Mouse (Mus musculus): ENCODE data around the gene Jagn1. TPM values are rescaled to one million over a fixed set of nuclear protein-coding genes. Genes with fewer than 3 reads are reported as not detected.

Jagn1 gene
- polyA plus RNA-seq, 1 experiment from 2014 or later: 30.1 TPM

GRCm38 (mm10) chr6:113458635-113459034 is 16.3 kb downstream of the Jagn1 start:
- WGBS (ENCODE audit: insufficient replicate concordance): 54% methylated on average over 10 of the region's 10 CpGs
- Histone ChIP-seq H3K9ac (ENCODE audit: low read depth, low read length) (no peak overlapping the region), H3K4me1 (ENCODE audit: control insufficient read depth, low read depth, low read length) (no peaks in the 10 kb centered on the region), H3K9me3 (replicated peaks; ENCODE audit: control insufficient read depth, low read length) (no peaks in the 10 kb centered on the region), H3K36me3 (ENCODE audit: control insufficient read depth, insufficient read depth) (no peaks in the 10 kb centered on the region), H3K27ac (ENCODE audit: low read length) (no peak overlapping the region), H3K4me2 (ENCODE audit: low read depth, low read length) (no peak overlapping the region), H3K27me3 (ENCODE audit: control insufficient read depth, insufficient read depth, low read depth, low read length) (no peaks in the 10 kb centered on the region), H3K4me3 (ENCODE audit: low read depth, low read length) (no peak overlapping the region)
- ATAC-seq (ENCODE audit: low read depth): no peak

DNA sequence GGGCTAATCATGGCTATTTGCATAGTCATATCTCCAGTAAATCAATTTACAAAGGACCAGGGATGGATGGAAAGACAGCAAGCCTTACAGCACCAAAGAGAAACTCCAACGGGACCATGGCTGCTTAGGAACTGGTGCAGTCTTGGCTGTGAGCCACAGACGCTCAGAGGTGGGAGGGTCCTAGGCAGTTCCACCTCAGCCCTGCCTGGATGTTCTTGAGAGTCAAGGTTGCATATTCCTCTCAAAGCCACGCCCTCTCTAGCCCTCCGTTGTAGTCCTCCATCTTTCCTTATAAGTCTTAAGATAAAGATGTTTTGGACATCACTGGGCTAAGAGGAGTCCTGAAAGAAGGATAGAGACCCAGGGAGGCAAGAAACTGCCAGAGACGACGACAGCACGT is 21.7 kb downstream of the Jagn1 start:
- no peak overlapping the region for H3K4me2 ChIP-seq (ENCODE audit: low read depth, low read length)

GRCm38 (mm10) chr6:113465602-113466001 is 23.2 kb downstream of the Jagn1 start:
- WGBS (ENCODE audit: insufficient replicate concordance): 57% methylated on average over 5 of the region's 5 CpGs
- H3K9ac ChIP-seq (ENCODE audit: low read depth, low read length): no peak overlapping the region
- H3K4me1 ChIP-seq (ENCODE audit: control insufficient read depth, low read depth, low read length): peaks cover 8% of the 10 kb centered on the region
- H3K4me3 ChIP-seq (ENCODE audit: low read depth, low read length): no peak overlapping the region
- H3K36me3 ChIP-seq (ENCODE audit: control insufficient read depth, insufficient read depth): no peaks in the 10 kb centered on the region
- H3K27ac ChIP-seq (ENCODE audit: low read length): no peak overlapping the region
- ATAC-seq (ENCODE audit: low read depth): no peak
- peaks cover 13% of the 10 kb centered on the region for H3K27me3 ChIP-seq (ENCODE audit: control insufficient read depth, insufficient read depth, low read depth, low read length)
- no peak overlapping the region for H3K4me2 ChIP-seq (ENCODE audit: low read depth, low read length)
- H3K9me3 ChIP-seq (replicated peaks; ENCODE audit: control insufficient read depth, low read length): no peaks in the 10 kb centered on the region

More for the DNA sequence above, 21.7 kb downstream of the Jagn1 start:
- no peak overlapping the region for H3K9ac ChIP-seq (ENCODE audit: low read depth, low read length)
- H3K9me3 ChIP-seq (replicated peaks; ENCODE audit: control insufficient read depth, low read length): no peaks in the 10 kb centered on the region
- no peak for ATAC-seq (ENCODE audit: low read depth)
- H3K4me3 ChIP-seq (ENCODE audit: low read depth, low read length): no peak overlapping the region
- no peaks in the 10 kb centered on the region for H3K36me3 ChIP-seq (ENCODE audit: control insufficient read depth, insufficient read depth)
- WGBS (ENCODE audit: insufficient replicate concordance): 54% methylated on average over 7 of the region's 7 CpGs
- H3K27me3 ChIP-seq (ENCODE audit: control insufficient read depth, insufficient read depth, low read depth, low read length): no peaks in the 10 kb centered on the region
- H3K27ac ChIP-seq (ENCODE audit: low read length): no peak overlapping the region
- H3K4me1 ChIP-seq (ENCODE audit: control insufficient read depth, low read depth, low read length): no peaks in the 10 kb centered on the region; the same call in none of the 2 replicates

DNA sequence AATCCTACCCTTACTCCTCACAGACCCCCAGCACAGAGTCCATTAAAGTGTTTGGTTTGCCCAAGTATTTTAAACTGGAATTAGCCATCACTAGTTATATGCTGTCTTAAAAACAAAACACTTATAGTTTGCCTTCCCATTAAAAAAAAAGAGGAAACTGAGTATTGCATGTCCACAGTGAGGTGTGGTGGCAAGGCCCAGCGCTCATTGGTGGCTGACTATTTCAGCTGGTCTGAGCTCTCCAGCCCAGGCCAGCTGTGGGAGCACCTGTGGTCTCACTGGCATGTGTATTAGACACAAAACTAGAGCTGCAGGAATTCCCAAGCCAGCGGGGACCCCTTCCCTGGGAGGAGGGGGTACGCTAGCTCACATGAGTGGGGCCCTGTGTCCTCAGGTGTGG is 26.1 kb downstream of the Jagn1 start:
- H3K4me2 ChIP-seq (ENCODE audit: low read depth, low read length): no peak overlapping the region
- H3K4me3 ChIP-seq (ENCODE audit: low read depth, low read length): no peak overlapping the region
- ATAC-seq (ENCODE audit: low read depth): no peak
- no peaks in the 10 kb centered on the region for H3K36me3 ChIP-seq (ENCODE audit: control insufficient read depth, insufficient read depth)
- H3K27me3 ChIP-seq (ENCODE audit: control insufficient read depth, insufficient read depth, low read depth, low read length): peaks cover 20% of the 10 kb centered on the region
- 70% methylated on average over 3 of the region's 3 CpGs for WGBS (ENCODE audit: insufficient replicate concordance)
- H3K4me1 ChIP-seq (ENCODE audit: control insufficient read depth, low read depth, low read length): peaks cover 8% of the 10 kb centered on the region
- H3K9me3 ChIP-seq (replicated peaks; ENCODE audit: control insufficient read depth, low read length): no peaks in the 10 kb centered on the region
- no peak overlapping the region for H3K27ac ChIP-seq (ENCODE audit: low read length)
- H3K9ac ChIP-seq (ENCODE audit: low read depth, low read length): no peak overlapping the region; the same call in 1 of the 2 replicates

DNA sequence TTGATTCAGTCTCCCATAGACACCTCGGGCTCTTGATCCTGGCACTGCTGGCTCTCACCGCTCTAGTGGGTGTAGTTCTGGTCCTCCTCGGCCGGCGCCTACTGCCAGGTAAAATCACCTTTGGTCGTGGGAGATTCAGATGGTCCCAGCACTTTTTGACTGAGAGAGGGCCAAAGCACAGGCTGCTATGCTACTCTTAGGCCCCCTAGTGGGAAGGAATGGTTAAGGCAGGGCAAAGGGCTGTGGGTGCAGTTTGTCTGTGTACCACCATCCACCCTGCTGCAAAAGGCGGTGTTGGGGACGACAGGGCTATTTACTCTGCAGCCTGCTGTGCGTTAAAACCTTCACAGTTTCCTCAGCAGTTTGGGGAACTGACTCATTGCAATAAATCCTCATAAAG is 26.7 kb downstream of the Jagn1 start:
- peak overlapping the region; percentile 61 for H3K4me2 ChIP-seq (ENCODE audit: low read depth, low read length)
- H3K27me3 ChIP-seq (ENCODE audit: control insufficient read depth, insufficient read depth, low read depth, low read length): peaks cover 20% of the 10 kb centered on the region
- H3K4me1 ChIP-seq (ENCODE audit: control insufficient read depth, low read depth, low read length): peaks cover 8% of the 10 kb centered on the region
- no peaks in the 10 kb centered on the region for H3K36me3 ChIP-seq (ENCODE audit: control insufficient read depth, insufficient read depth)
- peak overlapping the region; percentile 5; the same call in 1 of the 2 replicates for H3K9ac ChIP-seq (ENCODE audit: low read depth, low read length)
- no peaks in the 10 kb centered on the region for H3K9me3 ChIP-seq (replicated peaks; ENCODE audit: control insufficient read depth, low read length)
- no peak overlapping the region for H3K27ac ChIP-seq (ENCODE audit: low read length)
- H3K4me3 ChIP-seq (ENCODE audit: low read depth, low read length): peak overlapping the region; percentile 47
- ATAC-seq (ENCODE audit: low read depth): 0 out of 2 replicates have a peak, but pooled peaks have one; percentile 47
- 2% methylated on average over 9 of the region's 9 CpGs for WGBS (ENCODE audit: insufficient replicate concordance)

DNA sequence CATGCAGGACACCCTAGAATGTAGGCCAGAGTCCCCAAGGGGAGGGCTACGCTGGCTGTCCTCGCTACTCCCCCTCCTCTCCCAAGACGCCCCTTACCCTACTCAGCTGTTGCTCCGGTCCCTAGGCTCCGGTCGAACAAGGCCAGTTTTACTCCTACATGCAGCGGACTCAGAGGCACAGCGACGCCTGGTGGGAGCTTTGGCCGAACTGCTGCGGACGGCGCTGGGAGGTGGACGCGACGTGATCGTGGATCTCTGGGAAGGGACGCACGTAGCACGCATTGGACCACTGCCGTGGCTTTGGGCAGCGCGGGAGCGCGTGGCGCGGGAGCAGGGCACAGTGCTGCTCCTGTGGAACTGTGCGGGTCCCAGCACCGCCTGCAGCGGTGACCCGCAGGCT is 27.1 kb downstream of the Jagn1 start:
- WGBS (ENCODE audit: insufficient replicate concordance): 2% methylated on average over 31 of the region's 31 CpGs
- H3K27me3 ChIP-seq (ENCODE audit: control insufficient read depth, insufficient read depth, low read depth, low read length): peaks cover 20% of the 10 kb centered on the region

GRCm38 (mm10) chr6:113471297-113471936 is 29.0 kb downstream of the Jagn1 start, which contains the start of gene Il17rc:
TSS of gene Il17rc (plus strand) at chr6:113471427.
- Histone ChIP-seq H3K27me3 (ENCODE audit: control insufficient read depth, insufficient read depth, low read depth, low read length) (peaks cover 20% of the 10 kb centered on the region), H3K9me3 (replicated peaks; ENCODE audit: control insufficient read depth, low read length) (no peaks in the 10 kb centered on the region), H3K4me1 (ENCODE audit: control insufficient read depth, low read depth, low read length) (peaks cover 8% of the 10 kb centered on the region), H3K27ac (ENCODE audit: low read length) (no peak within 1 kb of the TSS), H3K4me3 (ENCODE audit: low read depth, low read length) (peak within 1 kb of the TSS; percentile 42), H3K4me2 (ENCODE audit: low read depth, low read length) (peak within 1 kb of the TSS; percentile 53), H3K36me3 (ENCODE audit: control insufficient read depth, insufficient read depth) (no peaks in the 10 kb centered on the region), H3K9ac (ENCODE audit: low read depth, low read length) (no peak within 1 kb of the TSS; the same call in 1 of the 2 replicates)
- 39% methylated on average over 12 of the region's 12 CpGs for WGBS (ENCODE audit: insufficient replicate concordance)
- peak; percentile 60 for ATAC-seq (ENCODE audit: low read depth)

More for the DNA sequence above, 27.1 kb downstream of the Jagn1 start:
- H3K4me2 ChIP-seq (ENCODE audit: low read depth, low read length): peak overlapping the region; percentile 61
- peak overlapping the region; percentile 31; the same call in 1 of the 2 replicates for H3K9ac ChIP-seq (ENCODE audit: low read depth, low read length)
- peak; percentile 68 for ATAC-seq (ENCODE audit: low read depth)
- H3K27ac ChIP-seq (ENCODE audit: low read length): no peak overlapping the region
- peak overlapping the region; percentile 47 for H3K4me3 ChIP-seq (ENCODE audit: low read depth, low read length)
- no peaks in the 10 kb centered on the region for H3K9me3 ChIP-seq (replicated peaks; ENCODE audit: control insufficient read depth, low read length)
- H3K4me1 ChIP-seq (ENCODE audit: control insufficient read depth, low read depth, low read length): peaks cover 8% of the 10 kb centered on the region
- H3K36me3 ChIP-seq (ENCODE audit: control insufficient read depth, insufficient read depth): no peaks in the 10 kb centered on the region

DNA sequence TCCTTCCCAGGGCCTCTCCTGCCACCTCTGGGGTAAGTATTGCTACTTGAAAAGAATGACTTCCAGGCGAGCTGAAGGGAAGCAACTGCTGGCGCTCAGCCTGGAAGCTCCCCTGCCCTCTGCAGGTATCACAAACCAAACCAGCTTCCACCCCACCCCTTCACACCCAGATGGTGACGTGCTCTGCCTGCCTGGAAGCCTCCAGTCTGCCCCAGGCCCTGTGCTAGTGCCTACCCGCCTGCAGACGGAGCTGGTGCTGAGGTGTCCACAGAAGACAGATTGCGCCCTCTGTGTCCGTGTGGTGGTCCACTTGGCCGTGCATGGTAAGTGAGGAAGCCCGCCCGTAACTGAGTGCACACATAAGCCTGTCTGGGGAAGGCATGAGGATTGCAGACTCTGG is 29.7 kb downstream of the Jagn1 start:
- H3K4me2 ChIP-seq (ENCODE audit: low read depth, low read length): peak overlapping the region; percentile 53; the same call in 1 of the 2 replicates
- peaks cover 20% of the 10 kb centered on the region for H3K27me3 ChIP-seq (ENCODE audit: control insufficient read depth, insufficient read depth, low read depth, low read length)
- peaks cover 8% of the 10 kb centered on the region for H3K4me1 ChIP-seq (ENCODE audit: control insufficient read depth, low read depth, low read length)
- no peak overlapping the region for H3K4me3 ChIP-seq (ENCODE audit: low read depth, low read length)
- H3K27ac ChIP-seq (ENCODE audit: low read length): no peak overlapping the region
- no peak for ATAC-seq (ENCODE audit: low read depth)
- H3K9me3 ChIP-seq (replicated peaks; ENCODE audit: control insufficient read depth, low read length): no peaks in the 10 kb centered on the region
- H3K9ac ChIP-seq (ENCODE audit: low read depth, low read length): no peak overlapping the region
- no peaks in the 10 kb centered on the region for H3K36me3 ChIP-seq (ENCODE audit: control insufficient read depth, insufficient read depth)
- WGBS (ENCODE audit: insufficient replicate concordance): 71% methylated on average over 10 of the region's 10 CpGs

- Histone ChIP-seq H3K9ac (ENCODE audit: low read depth, low read length) (no peak overlapping the region), H3K27ac (ENCODE audit: low read length) (no peak overlapping the region), H3K36me3 (ENCODE audit: control insufficient read depth, insufficient read depth) (no peaks in the 10 kb centered on the region), H3K4me2 (ENCODE audit: low read depth, low read length) (no peak overlapping the region), H3K4me3 (ENCODE audit: low read depth, low read length) (no peak overlapping the region), H3K4me1 (ENCODE audit: control insufficient read depth, low read depth, low read length) (peaks cover 8% of the 10 kb centered on the region), H3K9me3 (replicated peaks; ENCODE audit: control insufficient read depth, low read length) (no peaks in the 10 kb centered on the region), H3K27me3 (ENCODE audit: control insufficient read depth, insufficient read depth, low read depth, low read length) (peaks cover 20% of the 10 kb centered on the region)
- ATAC-seq (ENCODE audit: low read depth): no peak
- WGBS (ENCODE audit: insufficient replicate concordance): 17% methylated on average over 2 of the region's 2 CpGs
Observed at GRCm38 (mm10) chr6:113473246-113473645, 30.9 kb downstream of the Jagn1 start.
